Mouse (Mus musculus): ENCODE data around the gene Prpf31. TPM values are rescaled to one million over a fixed set of nuclear protein-coding genes. Genes with fewer than 3 reads are reported as not detected.

Prpf31 gene
- polyA plus RNA-seq, 1 experiment from 2014 or later = 24.9 TPM

GRCm38 (mm10) chr7:3644348-3644671 lies 14.5 kb downstream of the Prpf31 start:
- ATAC-seq = no peak
- TF ChIP-seq CTCF (IDR thresholded peaks at IDR 0.05; ENCODE audit: low read depth) (no peak), EP300 (IDR thresholded peaks at IDR 0.05; ENCODE audit: low read depth) (no peak)
- peak overlapping the region; percentile 74 for H3K4me2 ChIP-seq (ENCODE audit: low read depth, low read length)
- peak overlapping the region; percentile 32 for H3K4me3 ChIP-seq (ENCODE audit: low read depth, low read length)
- WGBS (ENCODE audit: insufficient replicate concordance) = 1% methylated on average over 11 of the region's 11 CpGs
- peaks cover 24% of the 10 kb centered on the region for H3K36me3 ChIP-seq (replicated peaks; ENCODE audit: insufficient read depth, low read length)
- DNase-seq = peak; percentile 92
- no peaks in the 10 kb centered on the region for H3K9me3 ChIP-seq (ENCODE audit: low read length)
- peaks cover 23% of the 10 kb centered on the region for H3K4me1 ChIP-seq (ENCODE audit: insufficient read depth)
- peak overlapping the region; percentile 69 for H3K27ac ChIP-seq (ENCODE audit: low read depth)
- H3K27me3 ChIP-seq (ENCODE audit: insufficient read depth, low read length) = no peaks in the 10 kb centered on the region
- no peak overlapping the region for H3K9ac ChIP-seq (replicated peaks)

GRCm38 (mm10) chr7:3644672-3645487 lies 15.1 kb downstream of the Prpf31 start, which contains the start of gene Cnot3:
TSS of gene Cnot3 (plus strand) at chr7:3645268.
- Histone ChIP-seq H3K4me2 (ENCODE audit: low read depth, low read length) (peak within 1 kb of the TSS; percentile 93), H3K4me3 (ENCODE audit: low read depth, low read length) (peak within 1 kb of the TSS; percentile 100), H3K27me3 (ENCODE audit: insufficient read depth, low read length) (no peaks in the 10 kb centered on the region), H3K36me3 (replicated peaks; ENCODE audit: insufficient read depth, low read length) (peaks cover 20% of the 10 kb centered on the region), H3K4me1 (ENCODE audit: insufficient read depth) (peaks cover 23% of the 10 kb centered on the region), H3K9me3 (ENCODE audit: low read length) (no peaks in the 10 kb centered on the region), H3K9ac (replicated peaks) (peak within 1 kb of the TSS; percentile 100), H3K27ac (ENCODE audit: low read depth) (peak within 1 kb of the TSS; percentile 98)
- ATAC-seq (peak; percentile 97), DNase-seq (peak; percentile 97)
- TF ChIP-seq CTCF (IDR thresholded peaks at IDR 0.05; ENCODE audit: low read depth) = no peak
- TF ChIP-seq EP300 (IDR thresholded peaks at IDR 0.05; ENCODE audit: low read depth) = no peak; the same call in 1 of the 2 replicates
- under 1% methylated on average over 54 of the region's 58 CpGs for WGBS (ENCODE audit: insufficient replicate concordance)

GRCm38 (mm10) chr7:3645488-3646025 lies 15.8 kb downstream of the Prpf31 start:
- Histone ChIP-seq H3K27ac (ENCODE audit: low read depth) (peak overlapping the region; percentile 98), H3K4me3 (ENCODE audit: low read depth, low read length) (peak overlapping the region; percentile 100), H3K27me3 (ENCODE audit: insufficient read depth, low read length) (no peaks in the 10 kb centered on the region), H3K4me1 (ENCODE audit: insufficient read depth) (peaks cover 23% of the 10 kb centered on the region), H3K9me3 (ENCODE audit: low read length) (no peaks in the 10 kb centered on the region), H3K4me2 (ENCODE audit: low read depth, low read length) (peak overlapping the region; percentile 93), H3K36me3 (replicated peaks; ENCODE audit: insufficient read depth, low read length) (peaks cover 22% of the 10 kb centered on the region), H3K9ac (replicated peaks) (peak overlapping the region; percentile 100)
- TF ChIP-seq EP300 (IDR thresholded peaks at IDR 0.05; ENCODE audit: low read depth) = no peak
- TF ChIP-seq CTCF (IDR thresholded peaks at IDR 0.05; ENCODE audit: low read depth) = no peak
- WGBS (ENCODE audit: insufficient replicate concordance) = under 1% methylated on average over 41 of the region's 58 CpGs
- DNase-seq = no peak
- no peak; the same call in 1 of the 2 replicates for ATAC-seq

- peak overlapping the region; percentile 98 for H3K27ac ChIP-seq (ENCODE audit: low read depth)
- H3K4me1 ChIP-seq (ENCODE audit: insufficient read depth) = peaks cover 23% of the 10 kb centered on the region
- 10% methylated on average over 9 of the region's 9 CpGs for WGBS (ENCODE audit: insufficient replicate concordance)
- H3K27me3 ChIP-seq (ENCODE audit: insufficient read depth, low read length) = no peaks in the 10 kb centered on the region
- peaks cover 22% of the 10 kb centered on the region for H3K36me3 ChIP-seq (replicated peaks; ENCODE audit: insufficient read depth, low read length)
- peak overlapping the region; percentile 93 for H3K4me2 ChIP-seq (ENCODE audit: low read depth, low read length)
- H3K9ac ChIP-seq (replicated peaks) = peak overlapping the region; percentile 100
- DNase-seq = no peak
- H3K4me3 ChIP-seq (ENCODE audit: low read depth, low read length) = peak overlapping the region; percentile 100
- no peaks in the 10 kb centered on the region for H3K9me3 ChIP-seq (ENCODE audit: low read length)
- no peak for ATAC-seq
- TF ChIP-seq EP300 (IDR thresholded peaks at IDR 0.05; ENCODE audit: low read depth) (no peak), CTCF (IDR thresholded peaks at IDR 0.05; ENCODE audit: low read depth) (no peak)
These were observed 16.4 kb downstream of the Prpf31 start for GRCm38 (mm10) chr7:3646188-3646587.

DNA sequence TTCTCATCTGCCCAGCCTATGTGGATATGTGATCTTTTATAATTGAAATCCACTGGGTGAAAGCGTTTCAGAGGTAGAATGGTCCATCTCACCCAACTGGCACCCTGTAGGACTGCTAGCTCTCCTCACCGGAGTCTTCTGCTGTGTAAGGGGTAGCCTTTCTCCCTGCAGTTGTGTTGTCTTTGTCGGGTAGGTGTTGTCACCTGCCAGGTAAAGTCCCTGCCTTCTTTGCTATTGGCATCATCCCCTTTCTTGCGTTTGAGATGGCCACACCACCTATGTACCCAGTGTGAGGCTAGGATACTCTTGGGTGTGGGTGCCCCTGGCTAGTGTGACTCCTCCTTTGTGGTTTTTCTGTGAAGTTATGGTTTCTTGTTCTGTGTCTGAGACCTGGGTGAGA lies 16.9 kb downstream of the Prpf31 start:
- 51% methylated on average over 4 of the region's 4 CpGs for WGBS (ENCODE audit: insufficient replicate concordance)

GRCm38 (mm10) chr7:3656966-3657365 lies 27.2 kb downstream of the Prpf31 start:
- no peak for ATAC-seq

More for the DNA sequence above, 16.9 kb downstream of the Prpf31 start:
- no peaks in the 10 kb centered on the region for H3K9me3 ChIP-seq (ENCODE audit: low read length)
- H3K4me3 ChIP-seq (ENCODE audit: low read depth, low read length) = peak overlapping the region; percentile 100
- H3K9ac ChIP-seq (replicated peaks) = peak overlapping the region; percentile 100
- peaks cover 23% of the 10 kb centered on the region for H3K4me1 ChIP-seq (ENCODE audit: insufficient read depth)
- TF ChIP-seq EP300 (IDR thresholded peaks at IDR 0.05; ENCODE audit: low read depth) = no peak
- TF ChIP-seq CTCF (IDR thresholded peaks at IDR 0.05; ENCODE audit: low read depth) = no peak
- no peaks in the 10 kb centered on the region for H3K27me3 ChIP-seq (ENCODE audit: insufficient read depth, low read length)
- no peak for ATAC-seq
- H3K4me2 ChIP-seq (ENCODE audit: low read depth, low read length) = peak overlapping the region; percentile 93
- H3K36me3 ChIP-seq (replicated peaks; ENCODE audit: insufficient read depth, low read length) = peaks cover 22% of the 10 kb centered on the region
- H3K27ac ChIP-seq (ENCODE audit: low read depth) = peak overlapping the region; percentile 98; the same call in 1 of the 2 replicates
- DNase-seq = no peak

More at GRCm38 (mm10) chr7:3656966-3657365, 27.2 kb downstream of the Prpf31 start:
- no peaks in the 10 kb centered on the region for H3K4me1 ChIP-seq (ENCODE audit: insufficient read depth)
- H3K4me2 ChIP-seq (ENCODE audit: low read depth, low read length) = no peak overlapping the region
- WGBS (ENCODE audit: insufficient replicate concordance) = 91% methylated on average over 4 of the region's 4 CpGs
- no peaks in the 10 kb centered on the region for H3K27me3 ChIP-seq (ENCODE audit: insufficient read depth, low read length)
- H3K9me3 ChIP-seq (ENCODE audit: low read length) = no peaks in the 10 kb centered on the region
- H3K36me3 ChIP-seq (replicated peaks; ENCODE audit: insufficient read depth, low read length) = peaks cover 98% of the 10 kb centered on the region
- H3K27ac ChIP-seq (ENCODE audit: low read depth) = no peak overlapping the region
- TF ChIP-seq EP300 (IDR thresholded peaks at IDR 0.05; ENCODE audit: low read depth) (no peak), CTCF (IDR thresholded peaks at IDR 0.05; ENCODE audit: low read depth) (no peak)
- no peak overlapping the region for H3K9ac ChIP-seq (replicated peaks)
- no peak overlapping the region for H3K4me3 ChIP-seq (ENCODE audit: low read depth, low read length)
- no peak for DNase-seq
